ENCODE assay signal across 10 mouse cellular contexts in the genomic region with DNA sequence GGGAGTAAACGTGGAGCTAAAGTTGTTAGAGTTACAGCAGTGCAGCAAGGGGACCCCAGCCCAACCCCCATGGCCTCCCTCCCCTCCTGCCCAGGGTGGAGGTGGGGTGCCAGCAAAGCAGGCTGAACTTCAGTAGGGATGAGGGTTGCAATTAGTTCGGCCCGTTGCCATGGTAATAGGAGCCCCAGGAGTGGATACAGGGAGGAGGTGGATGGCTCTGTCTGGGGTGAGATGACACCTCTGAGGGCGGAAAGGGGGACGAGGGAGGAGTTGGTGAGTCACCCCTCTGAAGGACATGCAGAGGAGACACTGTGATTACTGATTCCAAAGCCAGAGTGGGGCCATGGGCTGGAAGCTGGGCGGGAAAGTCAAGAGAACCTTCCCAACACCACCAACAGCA. TPM values are rescaled to one million over a fixed set of nuclear protein-coding genes. Genes with fewer than 3 reads are reported as not detected.
DNase-seq lines count a peak whose midpoint lies in the region; ATAC-seq lines count a peak whose summit lies in the region.
"Had no signal": no experiment of that assay in that cellular context is flagged by ENCODE, and none has a peak within 500 bp of the region (broad histone marks: within the 10 kb centered on the region; RNA-seq: fewer than 3 reads in every experiment).

No protein-coding gene starts in this region.

- peak overlapping the region; percentile 47 for H3K4me3 ChIP-seq in heart, embryonic 11.5 days (ENCODE audit: low read depth, low read length)
- peak overlapping the region; percentile 55 for H3K4me3 ChIP-seq in heart, embryonic 16.5 days (ENCODE audit: low read length)
- peak overlapping the region; percentile 26; the same call in 1 of the 2 replicates for H3K4me3 ChIP-seq in midbrain, embryonic 11.5 days (ENCODE audit: low read depth, low read length)

- ATAC-seq in heart, embryonic 11.5 days (replicated peaks; ENCODE audit: insufficient number of reproducible peaks, low FRiP score, low TSS enrichment): no peak
- ATAC-seq in heart, embryonic 16.5 days (replicated peaks; ENCODE audit: extremely low read depth, insufficient read depth, low FRiP score): no peak
- peak; percentile 64 for ATAC-seq in midbrain, embryonic 11.5 days (ENCODE audit: low FRiP score)
- ATAC-seq in monocyte, adult 5-6 weeks (replicated peaks; ENCODE audit: insufficient number of reproducible peaks, low FRiP score, low TSS enrichment, poor library complexity, severe bottlenecking): no peak

- peaks cover 16% of the 10 kb centered on the region for H3K4me1 ChIP-seq in heart, embryonic 11.5 days (ENCODE audit: control insufficient read depth, insufficient read depth, low read length)
- H3K4me1 ChIP-seq in heart, embryonic 16.5 days (ENCODE audit: control insufficient read depth, insufficient read depth, low read length): peaks cover 14% of the 10 kb centered on the region
- H3K4me1 ChIP-seq in midbrain, embryonic 11.5 days (ENCODE audit: control insufficient read depth, insufficient read depth, low read length): peaks cover 14% of the 10 kb centered on the region

- peaks cover 10% of the 10 kb centered on the region for H3K36me3 ChIP-seq in heart, embryonic 11.5 days (ENCODE audit: control insufficient read depth, insufficient read depth, low read length)
- peaks cover 10% of the 10 kb centered on the region for H3K36me3 ChIP-seq in heart, embryonic 16.5 days (ENCODE audit: control insufficient read depth, insufficient read depth)
- H3K36me3 ChIP-seq in midbrain, embryonic 11.5 days (ENCODE audit: control insufficient read depth, insufficient read depth, low read length): peaks cover 12% of the 10 kb centered on the region

- no peaks in the 10 kb centered on the region; the same call in 1 of the 2 replicates for H3K27me3 ChIP-seq in heart, embryonic 11.5 days (ENCODE audit: control insufficient read depth, insufficient read depth, low read length)
- no peaks in the 10 kb centered on the region for H3K27me3 ChIP-seq in heart, embryonic 16.5 days (ENCODE audit: control insufficient read depth, insufficient read depth, low read length)
- peaks cover 5% of the 10 kb centered on the region for H3K27me3 ChIP-seq in midbrain, embryonic 11.5 days (ENCODE audit: control insufficient read depth, insufficient read depth, low read length)
- H3K27me3 ChIP-seq: CH12.LX had no signal

- H3K4me2 ChIP-seq in heart, embryonic 11.5 days: peak overlapping the region; percentile 75
- H3K4me2 ChIP-seq in heart, embryonic 16.5 days (ENCODE audit: low read depth, low read length): peak overlapping the region; percentile 77
- peak overlapping the region; percentile 57 for H3K4me2 ChIP-seq in midbrain, embryonic 11.5 days

- no peak for DNase-seq in heart, adult 8-10 months (ENCODE audit: low spot score)
- peak; percentile 86 for DNase-seq in adrenal gland, adult 2 months
- peak; percentile 87 for DNase-seq in midbrain, embryonic 11.5 days (ENCODE audit: low spot score, missing footprints)
- DNase-seq in frontal cortex, postnatal 10 days (ENCODE audit: low spot score in 2 of 2): no peak
- no peak for DNase-seq in lung, postnatal 14 days

- H3K27ac ChIP-seq in heart, embryonic 11.5 days (ENCODE audit: low read depth, low read length): peak overlapping the region; percentile 31; the same call in 1 of the 2 replicates
- H3K27ac ChIP-seq in heart, embryonic 16.5 days (ENCODE audit: low read length): peak overlapping the region; percentile 60
- H3K27ac ChIP-seq in midbrain, embryonic 11.5 days (ENCODE audit: low read depth, low read length): no peak overlapping the region

- no peaks in the 10 kb centered on the region for H3K9me3 ChIP-seq in heart, embryonic 11.5 days (replicated peaks; ENCODE audit: control insufficient read depth, low read length)
- H3K9me3 ChIP-seq in heart, embryonic 16.5 days (replicated peaks; ENCODE audit: control insufficient read depth, low read length): no peaks in the 10 kb centered on the region
- no peaks in the 10 kb centered on the region for H3K9me3 ChIP-seq in midbrain, embryonic 11.5 days (ENCODE audit: control insufficient read depth, low read length)

- WGBS in heart, embryonic 11.5 days (ENCODE audit: insufficient replicate concordance): 17% methylated on average over 6 of the region's 6 CpGs
- WGBS in heart, embryonic 16.5 days: 24% methylated on average over 6 of the region's 6 CpGs
- 21% methylated on average over 6 of the region's 6 CpGs for WGBS in midbrain, embryonic 11.5 days

- H3K9ac ChIP-seq in heart, embryonic 11.5 days (ENCODE audit: low read depth, low read length): peak overlapping the region; percentile 46
- peak overlapping the region; percentile 72 for H3K9ac ChIP-seq in heart, embryonic 16.5 days (ENCODE audit: low read length)
- peak overlapping the region; percentile 42; the same call in 1 of the 2 replicates for H3K9ac ChIP-seq in midbrain, embryonic 11.5 days (ENCODE audit: low read length)

RNA-seq across cellular contexts. Expression of gene Phldb1, which starts 26.1 kb away (rescaled TPM):
- polyA plus RNA-seq in heart, embryonic 11.5 days (2014; fragmentation: Nextera tagmentation; extraction: Ambion mirVana): 23.6 and 24.2 TPM in 2 replicates
- total RNA-seq in heart, adult 8-10 months (2022): 100 to 1,000 TPM; 108 to 146 (median 128) TPM
- total RNA-seq in adrenal gland, adult 2 months (2021): 10 to 100 TPM; 24.9 to 54.1 TPM
- polyA plus RNA-seq in adrenal gland, adult 2 months (2012; rRNA removed): 59.7 and 90.9 TPM in 2 replicates
- polyA plus RNA-seq in heart, embryonic 16.5 days (2015; fragmentation: Nextera tagmentation; extraction: Ambion mirVana): 25.9 and 30.4 TPM in 2 replicates
- 28.8 and 32.8 TPM in 2 replicates for polyA plus RNA-seq in midbrain, embryonic 11.5 days (2014; fragmentation: Nextera tagmentation; extraction: Ambion mirVana)
- 2.1 to 4.3 TPM (median 3.1 TPM) in 3 replicates for total RNA-seq in monocyte, adult 5-6 weeks (2017)
- total RNA-seq: neutrophil, adult 5-6 weeks had no signal

RNA-seq across cellular contexts. Expression of gene Treh, which starts 35.9 kb away (rescaled TPM):
- polyA plus RNA-seq in heart, embryonic 11.5 days (2014; fragmentation: Nextera tagmentation; extraction: Ambion mirVana): not detected in 2 replicates
- total RNA-seq in heart, adult 8-10 months (2022): not detected
- not detected for total RNA-seq in adrenal gland, adult 2 months (2021)
- not detected in 2 replicates for polyA plus RNA-seq in adrenal gland, adult 2 months (2012; rRNA removed)
- polyA plus RNA-seq in heart, embryonic 16.5 days (2015; fragmentation: Nextera tagmentation; extraction: Ambion mirVana): 0.07 TPM in 1 of 2 replicates, not detected in the other
- polyA plus RNA-seq in midbrain, embryonic 11.5 days (2014; fragmentation: Nextera tagmentation; extraction: Ambion mirVana): not detected in 2 replicates
- total RNA-seq in monocyte, adult 5-6 weeks (2017): not detected in 3 replicates
- total RNA-seq: CH12.LX; neutrophil, adult 5-6 weeks had no signal

RNA-seq across cellular contexts. Expression of gene Arcn1, which starts 58.7 kb away (rescaled TPM):
- 139 and 168 TPM in 2 replicates for polyA plus RNA-seq in heart, embryonic 11.5 days (2014; fragmentation: Nextera tagmentation; extraction: Ambion mirVana)
- total RNA-seq in heart, adult 8-10 months (2022): 10 to 100 TPM; 79.7 to 89.3 (median 80.9) TPM
- 100 to 1,000 TPM; 145 to 172 TPM for total RNA-seq in adrenal gland, adult 2 months (2021)
- 17.1 and 23.2 TPM in 2 replicates for polyA plus RNA-seq in adrenal gland, adult 2 months (2012; rRNA removed)
- 120 and 132 TPM in 2 replicates for polyA plus RNA-seq in heart, embryonic 16.5 days (2015; fragmentation: Nextera tagmentation; extraction: Ambion mirVana)
- polyA plus RNA-seq in midbrain, embryonic 11.5 days (2014; fragmentation: Nextera tagmentation; extraction: Ambion mirVana): 191 and 213 TPM in 2 replicates
- total RNA-seq in monocyte, adult 5-6 weeks (2017): 156 to 231 TPM (median 178 TPM) in 3 replicates

RNA-seq across cellular contexts. Expression of gene Ift46, which starts 58.8 kb away (rescaled TPM):
- 71.4 and 72.5 TPM in 2 replicates for polyA plus RNA-seq in heart, embryonic 11.5 days (2014; fragmentation: Nextera tagmentation; extraction: Ambion mirVana)
- 10 to 100 TPM; 19.1 to 35.6 (median 22.8) TPM for total RNA-seq in heart, adult 8-10 months (2022)
- total RNA-seq in adrenal gland, adult 2 months (2021): 100 to 1,000 TPM in 1 of 2 experiments, 10 to 100 TPM in 1; 73.0 to 102 TPM
- polyA plus RNA-seq in adrenal gland, adult 2 months (2012; rRNA removed): 20.7 and 22.2 TPM in 2 replicates
- 56.9 and 65.2 TPM in 2 replicates for polyA plus RNA-seq in heart, embryonic 16.5 days (2015; fragmentation: Nextera tagmentation; extraction: Ambion mirVana)
- polyA plus RNA-seq in midbrain, embryonic 11.5 days (2014; fragmentation: Nextera tagmentation; extraction: Ambion mirVana): 141 and 149 TPM in 2 replicates
- total RNA-seq in monocyte, adult 5-6 weeks (2017): 20.1 to 53.5 TPM (median 37.4 TPM) in 3 replicates

Comparison
In these comparisons a context has a peak if more than half of its experiments do, and no peak if none do; other contexts are left out.
1. DNase-seq: peak in adrenal gland, adult 2 months (single experiment) and midbrain, embryonic 11.5 days (single experiment); none in heart, adult 8-10 months (single experiment), frontal cortex, postnatal 10 days (0 of 2) and lung, postnatal 14 days (single experiment).
2. Peak in every context shown above with its lines, with median percentiles within 50 percentile points of each other: H3K4me2 ChIP-seq, H3K4me3 ChIP-seq and H3K9ac ChIP-seq.